Mouse (Mus musculus) heart, adult 9 months (tissue): Measurements from ENCODE around the gene Apbb2.

Source experiments
- DNase-seq, 2 experiments: peaks; one replicate each; pipeline ENCODE4 v3.0.0; 2022; ENCODE audit warnings: low spot score in 2 of 2

Apbb2 gene

GRCm38 (mm10) chr5:66602287-66602820, 16.2 kb downstream of the Apbb2 start:
- DNase-seq, result peak in 1 of 2 experiments; percentile 19

GRCm38 (mm10) chr5:66600415-66600814, 18.2 kb downstream of the Apbb2 start:
- DNase-seq, result no peak

- no peak for DNase-seq
Observed at GRCm38 (mm10) chr5:66599888-66600287, 18.7 kb downstream of the Apbb2 start.

- no peak for DNase-seq
Observed at GRCm38 (mm10) chr5:66596296-66596695, 22.3 kb downstream of the Apbb2 start.

GRCm38 (mm10) chr5:66594881-66595280, 23.7 kb downstream of the Apbb2 start:
- no peak for DNase-seq

- DNase-seq, result no peak
Observed at GRCm38 (mm10) chr5:66586236-66586745, 32.3 kb downstream of the Apbb2 start.

GRCm38 (mm10) chr5:66583019-66583406, 35.6 kb downstream of the Apbb2 start:
- no peak for DNase-seq

- DNase-seq, result no peak
Observed at GRCm38 (mm10) chr5:66582281-66583018, 36.1 kb downstream of the Apbb2 start.

GRCm38 (mm10) chr5:66579066-66579465, 39.5 kb downstream of the Apbb2 start:
- DNase-seq, result peak; percentile 41 to 50

- no peak for DNase-seq
Observed at GRCm38 (mm10) chr5:66576299-66576698, 42.3 kb downstream of the Apbb2 start.

GRCm38 (mm10) chr5:66575148-66575547, 43.4 kb downstream of the Apbb2 start:
- no peak for DNase-seq

- no peak for DNase-seq
Observed at GRCm38 (mm10) chr5:66573266-66573665, 45.3 kb downstream of the Apbb2 start.

GRCm38 (mm10) chr5:66572086-66572855, 46.3 kb downstream of the Apbb2 start:
- no peak for DNase-seq

- no peak for DNase-seq
Observed at GRCm38 (mm10) chr5:66570709-66571108, 47.9 kb downstream of the Apbb2 start.

GRCm38 (mm10) chr5:66569141-66569801, 49.3 kb downstream of the Apbb2 start:
- DNase-seq, result peak in 1 of 2 experiments; percentile 20

- DNase-seq, result peak in 1 of 2 experiments; percentile 54
Observed at GRCm38 (mm10) chr5:66568002-66568401, 50.6 kb downstream of the Apbb2 start.

- DNase-seq, result no peak
Observed at GRCm38 (mm10) chr5:66567424-66567823, 51.2 kb downstream of the Apbb2 start.

- DNase-seq, result peak; percentile 37 to 74
Observed at GRCm38 (mm10) chr5:66559591-66560175, 58.9 kb downstream of the Apbb2 start.

- DNase-seq, result no peak
Observed at GRCm38 (mm10) chr5:66558094-66558493, 60.5 kb downstream of the Apbb2 start.

GRCm38 (mm10) chr5:66553933-66554332, 64.7 kb downstream of the Apbb2 start:
- DNase-seq, result peak in 1 of 2 experiments; percentile 57

GRCm38 (mm10) chr5:66552246-66552645, 66.3 kb downstream of the Apbb2 start:
- DNase-seq, result no peak

GRCm38 (mm10) chr5:66550292-66550691, 68.3 kb downstream of the Apbb2 start:
- no peak for DNase-seq
